Mouse (Mus musculus): ENCODE measurements at regions not wholly inside any gene's neighbourhood (a gene's known extent, or its start where the extent isn't known, plus 50 kb on each side); places are given as distances from the start of the nearest gene placed in this dataset.

DNA sequence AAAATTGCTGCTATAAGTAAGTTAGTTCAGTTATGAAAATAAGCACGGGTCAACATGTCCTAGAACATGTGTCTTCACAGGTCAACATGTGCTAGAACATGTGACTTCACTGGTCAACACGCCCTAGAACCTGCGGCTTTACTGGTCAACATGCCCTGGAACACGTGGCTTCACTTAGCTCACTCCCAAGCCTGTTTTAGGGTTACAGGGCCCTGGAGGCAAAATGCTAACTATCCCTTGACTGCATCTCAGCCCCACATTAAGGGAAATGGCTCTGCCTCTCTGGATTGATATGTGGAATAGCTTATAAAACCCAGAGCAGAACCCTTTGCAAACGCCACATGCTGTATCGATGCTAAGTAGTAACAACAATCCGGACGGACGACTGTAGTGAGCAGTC is 67.8 kb downstream of the Nkx6-1 start:
- no peaks in the 10 kb centered on the region for H3K79me2 ChIP-seq (replicated peaks; ENCODE audit: control insufficient read depth, extremely low read depth, insufficient read depth, poor library complexity, severe bottlenecking)
- in situ Hi-C loops (cut with MboI; ENCODE audit: low pct_ligation_motif_present, low pct_unique_long_range_greater_than_20kb, low sequenced_read_pairs) (no loop called here), dilution Hi-C loops (cut with MboI; ENCODE audit: extremely low pct_ligation_motif_present, extremely low pct_unique_long_range_greater_than_20kb, low sequenced_read_pairs) (no loop called here)
- peaks cover 70% of the 10 kb centered on the region for H3K9me3 ChIP-seq (replicated peaks; ENCODE audit: low read length)
- no peak for DNase-seq (ENCODE audit: extremely low read depth)
- H3K9ac ChIP-seq (ENCODE audit: insufficient read depth, low read depth): no peak overlapping the region
- no peaks in the 10 kb centered on the region for H3K27me3 ChIP-seq (replicated peaks)
- H3K27ac ChIP-seq (ENCODE audit: insufficient read depth, low read depth): no peak overlapping the region
- H3K4me1 ChIP-seq (ENCODE audit: control insufficient read depth in 1 of 2, insufficient read depth in 2 of 2): no peaks in the 10 kb centered on the region
- no peak overlapping the region for H3K4me2 ChIP-seq (ENCODE audit: insufficient read depth, low read depth, poor library complexity, severe bottlenecking)
- TF ChIP-seq MEF2A (IDR thresholded peaks at IDR 0.05; ENCODE audit: borderline replicate concordance, low read depth, low read length) (no peak), ZKSCAN1 (IDR thresholded peaks at IDR 0.05; ENCODE audit: borderline replicate concordance, low read depth, low read length) (no peak), POLR2AphosphoS2 (IDR thresholded peaks at IDR 0.05; ENCODE audit: low read depth, low read length) (no peak), MXI1 (IDR thresholded peaks at IDR 0.05; ENCODE audit: low read depth, low read length) (no peak), JUND (conservative IDR thresholded peaks at IDR 0.05; ENCODE audit: low read depth, low read length) (no peak)
- no peaks in the 10 kb centered on the region for H3K36me3 ChIP-seq (replicated peaks in 1 of 2; ENCODE audit: control insufficient read depth in 1 of 2, insufficient read depth in 1 of 2, low read length in 1 of 2)
- H3K4me3 ChIP-seq (replicated peaks in 1 of 3; ENCODE audit: low read depth in 2 of 3, low read length in 2 of 3, poor library complexity in 1 of 3): no peak overlapping the region

DNA sequence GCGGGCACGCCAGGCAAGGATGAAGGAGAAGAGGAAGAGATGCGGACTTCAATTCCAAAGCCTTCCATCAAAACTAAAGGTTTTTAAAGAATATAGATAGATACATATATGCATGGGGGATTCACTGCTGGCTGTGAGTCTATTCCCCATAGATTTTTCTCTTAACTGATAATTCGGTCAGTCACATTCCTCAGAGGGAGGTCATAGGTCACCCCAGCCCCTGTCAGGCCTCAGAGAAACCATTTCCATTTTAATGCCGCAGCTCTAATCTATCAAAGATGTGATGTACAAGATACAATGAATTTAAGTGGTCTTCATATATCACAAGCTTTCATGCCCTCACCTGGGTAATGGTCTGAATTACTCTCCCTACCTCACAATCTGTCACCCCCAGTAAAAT is 73.6 kb downstream of the Nkx6-1 start:
- Histone ChIP-seq H3K27ac (ENCODE audit: insufficient read depth, low read depth) (no peak overlapping the region), H3K9me3 (replicated peaks; ENCODE audit: low read length) (peaks cover 66% of the 10 kb centered on the region), H3K79me2 (replicated peaks; ENCODE audit: control insufficient read depth, extremely low read depth, insufficient read depth, poor library complexity, severe bottlenecking) (no peaks in the 10 kb centered on the region), H3K9ac (ENCODE audit: insufficient read depth, low read depth) (no peak overlapping the region), H3K4me3 (replicated peaks in 1 of 3; ENCODE audit: low read depth in 2 of 3, low read length in 2 of 3, poor library complexity in 1 of 3) (no peak overlapping the region), H3K36me3 (replicated peaks in 1 of 2; ENCODE audit: control insufficient read depth in 1 of 2, insufficient read depth in 1 of 2, low read length in 1 of 2) (no peaks in the 10 kb centered on the region), H3K4me2 (ENCODE audit: insufficient read depth, low read depth, poor library complexity, severe bottlenecking) (no peak overlapping the region), H3K4me1 (ENCODE audit: control insufficient read depth in 1 of 2, insufficient read depth in 2 of 2) (no peaks in the 10 kb centered on the region), H3K27me3 (replicated peaks) (no peaks in the 10 kb centered on the region)
- dilution Hi-C loops (cut with MboI; ENCODE audit: extremely low pct_ligation_motif_present, extremely low pct_unique_long_range_greater_than_20kb, low sequenced_read_pairs): no loop called here
- no peak for DNase-seq (ENCODE audit: extremely low read depth)
- TF ChIP-seq MAX (IDR thresholded peaks at IDR 0.05; ENCODE audit: low read length): no peak
- no peak for TF ChIP-seq RCOR1 (conservative IDR thresholded peaks at IDR 0.05; ENCODE audit: low read depth, low read length)
- TF ChIP-seq JUND (conservative IDR thresholded peaks at IDR 0.05; ENCODE audit: low read depth, low read length): no peak
- TF ChIP-seq PAX5 (IDR thresholded peaks at IDR 0.05; ENCODE audit: low read length): no peak
- TF ChIP-seq CTCF (conservative IDR thresholded peaks at IDR 0.05 in 1 of 2, IDR thresholded peaks at IDR 0.05 in 1 of 2; ENCODE audit: low read depth in 2 of 2, low read length in 2 of 2): no peak
- TF ChIP-seq KAT2A (IDR thresholded peaks at IDR 0.05; ENCODE audit: insufficient replicate concordance, low read length): no peak
- TF ChIP-seq MYC (IDR thresholded peaks at IDR 0.05; ENCODE audit: low read depth, low read length): no peak
- TF ChIP-seq USF1 (IDR thresholded peaks at IDR 0.05; ENCODE audit: low read depth, low read length): no peak
- in situ Hi-C loops (cut with MboI; ENCODE audit: low pct_ligation_motif_present, low pct_unique_long_range_greater_than_20kb, low sequenced_read_pairs): no loop called here

DNA sequence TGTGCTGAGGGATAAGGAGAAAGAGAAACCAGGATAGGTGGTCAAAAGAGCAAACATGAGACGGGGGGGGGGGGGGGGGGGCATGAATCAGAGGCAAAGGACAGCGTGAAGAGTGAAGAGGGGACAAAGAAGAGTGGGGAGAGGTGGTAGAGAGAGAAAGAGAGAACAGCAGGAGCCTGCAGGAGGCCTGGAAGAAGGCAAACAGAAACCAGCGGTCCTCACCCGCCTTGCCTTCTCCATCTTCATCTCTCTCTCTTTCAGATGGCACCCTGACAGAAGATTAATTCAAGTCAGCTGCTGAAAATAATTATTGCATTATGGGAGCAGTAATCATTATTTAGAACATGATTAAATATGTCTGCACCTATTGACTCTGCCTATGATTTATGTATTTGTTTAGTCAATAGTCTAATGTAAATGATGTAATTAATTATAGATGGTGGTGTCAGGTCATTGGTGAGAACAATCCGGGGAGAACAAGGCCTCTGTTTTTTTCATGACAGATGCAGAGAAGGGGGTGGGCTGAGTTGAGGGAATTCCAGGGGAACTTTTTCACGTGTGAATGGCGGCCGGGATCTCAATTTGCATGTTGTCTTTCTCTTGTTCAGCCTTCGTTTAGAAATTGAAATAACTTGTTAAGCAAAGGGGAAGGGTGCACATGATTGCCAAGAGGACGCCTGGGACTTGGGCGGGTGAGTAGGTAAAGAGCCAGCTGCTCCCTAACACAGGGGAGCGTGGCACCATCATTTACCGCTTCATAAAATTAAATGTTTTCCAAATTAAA is 74.3 kb downstream of the Nkx6-1 start:
- no peak for DNase-seq (ENCODE audit: extremely low read depth)
- no peak overlapping the region for H3K4me2 ChIP-seq (ENCODE audit: insufficient read depth, low read depth, poor library complexity, severe bottlenecking)
- no peaks in the 10 kb centered on the region for H3K4me1 ChIP-seq (ENCODE audit: control insufficient read depth in 1 of 2, insufficient read depth in 2 of 2)
- TF ChIP-seq EP300 (IDR thresholded peaks at IDR 0.05; ENCODE audit: low read length) (no peak), POLR2A (IDR thresholded peaks at IDR 0.05; ENCODE audit: low read depth, low read length) (no peak), USF2 (conservative IDR thresholded peaks at IDR 0.05; ENCODE audit: low read depth, low read length) (no peak), TCF12 (IDR thresholded peaks at IDR 0.05; ENCODE audit: low read depth, low read length) (no peak)
- no peak overlapping the region for H3K9ac ChIP-seq (ENCODE audit: insufficient read depth, low read depth)
- dilution Hi-C loops (cut with MboI; ENCODE audit: extremely low pct_ligation_motif_present, extremely low pct_unique_long_range_greater_than_20kb, low sequenced_read_pairs): no loop called here
- H3K9me3 ChIP-seq (replicated peaks; ENCODE audit: low read length): peaks cover 67% of the 10 kb centered on the region
- no peak overlapping the region for H3K4me3 ChIP-seq (replicated peaks in 1 of 3; ENCODE audit: low read depth in 2 of 3, low read length in 2 of 3, poor library complexity in 1 of 3)
- no peaks in the 10 kb centered on the region for H3K79me2 ChIP-seq (replicated peaks; ENCODE audit: control insufficient read depth, extremely low read depth, insufficient read depth, poor library complexity, severe bottlenecking)
- H3K36me3 ChIP-seq (replicated peaks in 1 of 2; ENCODE audit: control insufficient read depth in 1 of 2, insufficient read depth in 1 of 2, low read length in 1 of 2): no peaks in the 10 kb centered on the region
- in situ Hi-C loops (cut with MboI; ENCODE audit: low pct_ligation_motif_present, low pct_unique_long_range_greater_than_20kb, low sequenced_read_pairs): no loop called here
- no peak overlapping the region for H3K27ac ChIP-seq (ENCODE audit: insufficient read depth, low read depth)
- no peaks in the 10 kb centered on the region for H3K27me3 ChIP-seq (replicated peaks)

Data from CH12.LX (cell line).